Mouse (Mus musculus) liver, postnatal 0 days (tissue): Measurements from ENCODE around the gene Olfr418. TPM values are rescaled to one million over a fixed set of nuclear protein-coding genes. Genes with fewer than 3 reads are reported as not detected.
"Not testable (repeated sequence)": the region's sequence is repeated elsewhere in the genome, so short reads cannot be mapped to it uniquely, and the experiment has no call there.

Experiments used
- ATAC-seq: fragments of 200-750 bp; cut with Nextera tagmentation; 2 replicates; pipeline ENCODE4 v1.8.0; 2017; ENCODE audit warnings: mild to moderate bottlenecking, moderate library complexity
- DNase-seq: peaks from one replicate; pipeline ENCODE4 v3.0.0-alpha.2; 2016
- H3K27ac ChIP-seq: fragments of 300-500 bp; sonication (generic); 2 replicates; pipeline ENCODE4 v1.5.1; 2014; ENCODE audit warnings: antibody characterized with exemption, moderate library complexity, mild to moderate bottlenecking, low read depth
- H3K27me3 ChIP-seq: fragments of 300-500 bp; sonication (generic); 2 replicates; pipeline ENCODE4 v1.6.1; 2014; ENCODE audit warnings: low read length, control low read depth, mixed read lengths; ENCODE audit not compliant: insufficient read depth
- H3K36me3 ChIP-seq: fragments of 300-500 bp; sonication (generic); replicated peaks from 2 replicates; pipeline ENCODE4 v1.6.1; 2014; ENCODE audit warnings: mild to moderate bottlenecking, control low read depth, low read length, moderate library complexity, mixed read lengths; ENCODE audit not compliant: insufficient read depth
- H3K4me1 ChIP-seq: fragments of 300-500 bp; sonication (generic); 2 replicates; pipeline ENCODE4 v1.6.1; 2014; ENCODE audit warnings: antibody characterized with exemption, mild to moderate bottlenecking, control low read depth; ENCODE audit not compliant: insufficient read depth
- H3K4me2 ChIP-seq: fragments of 300-500 bp; sonication (generic); 2 replicates; pipeline ENCODE4 v1.6.1; 2014; ENCODE audit warnings: low read depth, mild to moderate bottlenecking, low read length, moderate library complexity, mixed read lengths
- H3K4me3 ChIP-seq: fragments of 300-500 bp; sonication (generic); 2 replicates; pipeline ENCODE4 v1.5.1; 2014; ENCODE audit warnings: low read depth, low read length
- H3K9ac ChIP-seq: fragments of 300-500 bp; sonication (generic); replicated peaks from 2 replicates; pipeline ENCODE4 v1.6.1; 2014; ENCODE audit warnings: mild to moderate bottlenecking, moderate library complexity
- H3K9me3 ChIP-seq: fragments of 300-500 bp; sonication (generic); 2 replicates; pipeline ENCODE4 v1.6.1; 2016; ENCODE audit warnings: mild to moderate bottlenecking, control low read depth, low read length, mixed read lengths
- CTCF ChIP-seq: sonication (generic); IDR thresholded peaks from 2 replicates; pipeline ENCODE4 v1.5.1; 2016; ENCODE audit warnings: antibody characterized with exemption, low read depth
- EP300 ChIP-seq: IDR thresholded peaks from 2 replicates; pipeline ENCODE4 v1.6.1; 2016; ENCODE audit warnings: antibody characterized with exemption, low read depth, mild to moderate bottlenecking
- WGBS: fragments of 180-500 bp; shearing (Covaris S2); extraction: QIAGEN DNeasy Blood & Tissue Kit; methylation state at CpG from one replicate; pipeline ENCODE4 v1.1.7; 2014; ENCODE audit not compliant: insufficient replicate concordance; 5-methylcytosine and 5-hydroxymethylcytosine counted together
- polyA plus RNA-seq: library from polyadenylated mRNA; unstranded; fragments of >200 nt; fragmentation: Nextera tagmentation; extraction: Ambion mirVana; gene quantifications from 2 replicates; pipeline ENCODE4 v1.2.1, GENCODE M21; 2015

The Olfr418 gene
- not detected in 2 replicates for polyA plus RNA-seq

DNA sequence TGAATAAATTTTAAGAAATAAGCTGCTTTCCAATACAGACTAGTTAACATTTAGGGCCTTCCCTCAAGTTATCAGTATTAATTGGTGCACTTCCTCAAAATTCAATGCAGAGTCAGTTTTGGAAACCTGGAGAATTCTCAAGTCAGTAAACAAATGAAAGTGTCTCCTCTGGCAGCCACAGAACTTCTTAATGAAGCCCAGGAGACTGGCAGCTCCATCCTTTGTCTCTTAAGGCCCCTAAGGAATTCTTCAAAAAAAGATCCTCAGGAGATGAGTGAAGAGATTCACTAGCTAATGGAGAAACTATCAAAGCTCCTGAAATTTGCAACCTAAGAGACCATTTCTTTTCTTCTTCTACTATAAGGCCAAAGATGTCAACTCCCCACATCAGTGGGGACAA is at the start of gene Olfr418:
Olfr418 (plus strand) TSS at position 301 of the 400 bp plus-strand sequence.
- no peak within 1 kb of the TSS for H3K9ac ChIP-seq
- TF ChIP-seq EP300 (no peak), CTCF (no peak)
- H3K36me3 ChIP-seq, result no peaks in the 10 kb centered on the region
- H3K9me3 ChIP-seq, result no peaks in the 10 kb centered on the region
- H3K27me3 ChIP-seq, result no peaks in the 10 kb centered on the region
- H3K4me2 ChIP-seq, result no peak within 1 kb of the TSS
- H3K4me1 ChIP-seq, result no peaks in the 10 kb centered on the region
- no peak for DNase-seq
- H3K27ac ChIP-seq, result no peak within 1 kb of the TSS
- ATAC-seq, result no peak
- H3K4me3 ChIP-seq, result no peak within 1 kb of the TSS

DNA sequence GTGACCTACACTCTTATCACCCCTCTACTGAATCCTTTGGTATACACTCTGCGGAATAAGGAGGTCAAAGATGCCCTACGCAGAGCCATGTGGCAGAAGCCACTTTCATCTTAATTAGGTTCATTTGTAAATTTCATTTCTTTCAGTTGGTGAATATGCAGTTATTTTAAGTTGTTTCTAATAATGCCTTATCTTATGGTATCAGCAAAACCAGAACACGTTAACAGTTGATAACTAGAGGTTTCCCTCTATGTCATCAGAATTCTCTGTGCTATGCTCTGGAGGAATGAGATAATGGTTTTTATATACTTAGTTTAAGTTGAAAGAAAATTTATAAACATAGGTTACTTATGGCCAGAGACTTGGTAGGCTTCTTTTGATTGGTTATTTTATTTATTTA is 49.3 kb upstream of the Olfr418 start:
- no peak overlapping the region for H3K27ac ChIP-seq
- no peak overlapping the region for H3K4me3 ChIP-seq
- H3K4me2 ChIP-seq, result no peak overlapping the region
- WGBS, result 81% methylated on average over 3 of the region's 3 CpGs
- TF ChIP-seq EP300 (no peak), CTCF (no peak)
- DNase-seq (no peak), ATAC-seq (no peak)
- H3K27me3 ChIP-seq, result no peaks in the 10 kb centered on the region
- no peaks in the 10 kb centered on the region for H3K4me1 ChIP-seq
- H3K9me3 ChIP-seq, result no peaks in the 10 kb centered on the region
- H3K36me3 ChIP-seq, result no peaks in the 10 kb centered on the region
- H3K9ac ChIP-seq, result no peak overlapping the region

DNA sequence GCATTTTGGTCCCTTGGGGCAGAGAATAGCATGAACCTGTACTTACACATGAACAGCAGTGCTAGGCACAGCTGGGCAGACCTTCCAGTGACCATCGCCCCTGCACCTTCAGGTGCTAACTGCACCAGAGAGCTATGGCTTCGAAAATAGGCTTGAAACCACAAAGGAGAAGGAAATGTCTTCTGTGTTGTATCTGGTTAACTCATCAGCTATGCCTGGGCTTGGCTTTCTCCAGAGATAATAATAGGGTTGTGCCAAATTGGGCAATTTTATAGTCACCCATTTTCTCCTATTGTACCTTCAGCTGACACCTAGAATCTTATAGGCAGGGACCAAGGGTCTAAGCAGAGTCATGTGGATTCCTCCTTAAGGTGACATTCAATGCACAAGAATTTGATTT is 38.7 kb upstream of the Olfr418 start, which contains the start of gene Fcer1a:
Fcer1a (minus strand) TSS at position 134 of the 400 bp plus-strand sequence.
- DNase-seq, result no peak
- Histone ChIP-seq H3K9ac (no peak within 1 kb of the TSS), H3K4me3 (no peak within 1 kb of the TSS), H3K9me3 (no peaks in the 10 kb centered on the region), H3K27ac (no peak within 1 kb of the TSS), H3K4me1 (no peaks in the 10 kb centered on the region), H3K4me2 (no peak within 1 kb of the TSS), H3K27me3 (no peaks in the 10 kb centered on the region), H3K36me3 (no peaks in the 10 kb centered on the region)
- ATAC-seq, result no peak
- 52% methylated on average over 2 of the region's 2 CpGs for WGBS
- TF ChIP-seq CTCF (no peak), EP300 (no peak)

GRCm38 (mm10) chr1:173237004-173237403 is 28.8 kb upstream of the Olfr418 start:
- not testable (repeated sequence) for H3K9ac ChIP-seq, H3K27ac ChIP-seq, H3K27me3 ChIP-seq, H3K4me3 ChIP-seq, ATAC-seq, H3K4me2 ChIP-seq, H3K4me1 ChIP-seq, DNase-seq, H3K9me3 ChIP-seq, H3K36me3 ChIP-seq
- 74% methylated on average over 1 of the region's 1 CpGs for WGBS

- Histone ChIP-seq H3K4me3 (no peak overlapping the region), H3K36me3 (no peaks in the 10 kb centered on the region), H3K27ac (no peak overlapping the region), H3K9ac (no peak overlapping the region), H3K27me3 (no peaks in the 10 kb centered on the region), H3K4me1 (no peaks in the 10 kb centered on the region), H3K4me2 (no peak overlapping the region), H3K9me3 (no peaks in the 10 kb centered on the region)
- 74% methylated on average over 3 of the region's 3 CpGs for WGBS
- ATAC-seq, result no peak
- DNase-seq, result no peak
- no peak for TF ChIP-seq CTCF
- TF ChIP-seq EP300, result no peak
These were observed 15.9 kb upstream of the Olfr418 start for GRCm38 (mm10) chr1:173249888-173250287.

GRCm38 (mm10) chr1:173277677-173278076 is 11.9 kb downstream of the Olfr418 start, which contains the start of gene Mptx2:
Gene Mptx2 (minus strand): TSS chr1:173277777.
- no peak for ATAC-seq
- Histone ChIP-seq H3K4me3 (no peak within 1 kb of the TSS), H3K4me1 (no peaks in the 10 kb centered on the region), H3K9ac (no peak within 1 kb of the TSS), H3K9me3 (no peaks in the 10 kb centered on the region), H3K27me3 (no peaks in the 10 kb centered on the region), H3K36me3 (no peaks in the 10 kb centered on the region), H3K4me2 (no peak within 1 kb of the TSS), H3K27ac (no peak within 1 kb of the TSS)
- 66% methylated on average over 3 of the region's 3 CpGs for WGBS
- TF ChIP-seq EP300, result no peak
- TF ChIP-seq CTCF, result no peak
- DNase-seq, result no peak

GRCm38 (mm10) chr1:173302795-173303194 is 37.0 kb downstream of the Olfr418 start:
- H3K9me3 ChIP-seq, ATAC-seq: not testable (repeated sequence)

DNA sequence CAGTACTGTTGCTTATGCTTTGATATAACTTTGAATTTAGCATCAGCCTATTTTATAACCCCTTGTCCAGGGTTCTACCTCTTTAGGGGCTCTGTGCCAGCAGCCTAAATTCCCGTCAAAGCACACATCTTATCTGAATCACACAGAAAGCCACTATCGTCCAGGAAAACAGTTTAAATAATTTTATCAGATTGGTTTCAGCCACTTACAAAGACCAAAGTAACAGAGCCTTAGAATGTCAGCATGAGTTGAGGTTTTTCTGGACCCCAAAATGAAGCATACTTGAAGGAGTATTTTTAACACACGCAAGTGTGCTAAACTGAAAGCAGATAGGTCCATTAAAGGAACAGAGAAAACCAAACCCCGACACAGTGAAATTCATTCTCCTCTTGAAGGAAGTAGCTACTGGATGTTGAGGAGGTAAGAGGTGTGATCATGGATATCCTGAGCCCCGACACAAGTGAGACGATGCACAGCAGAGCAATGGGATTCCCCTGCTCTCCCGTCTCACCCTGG is 47.8 kb downstream of the Olfr418 start:
- not testable (repeated sequence) for DNase-seq, H3K9ac ChIP-seq, H3K27ac ChIP-seq, ATAC-seq, H3K4me2 ChIP-seq, H3K4me3 ChIP-seq, H3K9me3 ChIP-seq, H3K36me3 ChIP-seq, H3K27me3 ChIP-seq, H3K4me1 ChIP-seq
- 55% methylated on average over 7 of the region's 7 CpGs for WGBS

More at GRCm38 (mm10) chr1:173302795-173303194, 37.0 kb downstream of the Olfr418 start:
- H3K36me3 ChIP-seq, H3K4me3 ChIP-seq, H3K4me2 ChIP-seq, H3K27me3 ChIP-seq, H3K9ac ChIP-seq, DNase-seq, H3K27ac ChIP-seq, H3K4me1 ChIP-seq: not testable (repeated sequence)
- 57% methylated on average over 3 of the region's 3 CpGs for WGBS
